Mouse (Mus musculus) inflammation-experienced regulatory T-cells (primary cell): ENCODE results near the gene Gm6526. TPM values are rescaled to one million over a fixed set of nuclear protein-coding genes. Genes with fewer than 3 reads are reported as not detected.

ENCODE experiments used
- polyA plus RNA-seq, 2 experiments: library from polyadenylated mRNA; unstranded; fragments of 100-300 nt; shearing (Covaris generic); gene quantifications; one replicate each; pipeline ENCODE4 v1.2.1; 2017

Gene Gm6526
- polyA plus RNA-seq = not detected

DNA sequence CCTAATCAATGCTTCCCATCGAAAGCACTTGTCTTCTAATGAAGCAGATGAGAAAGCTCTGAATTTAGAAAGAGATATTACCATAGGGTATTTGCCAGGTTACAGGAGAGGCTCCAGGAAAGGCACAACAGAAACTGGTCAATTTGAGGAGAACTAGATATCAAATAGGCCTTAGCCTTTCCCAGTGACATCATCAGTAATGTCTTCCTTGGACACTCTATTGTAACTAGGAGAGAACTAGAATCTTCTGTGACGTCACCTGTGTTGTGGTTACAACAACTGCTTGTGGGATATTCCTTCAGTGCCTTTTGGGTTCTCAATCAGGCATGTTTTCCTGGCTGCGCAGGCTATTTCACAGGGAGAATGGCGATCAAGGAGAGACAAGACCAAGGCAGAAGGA is at the start of gene Gm6526:
TSS of gene Gm6526 (plus strand) at position 301 of the 400 bp plus-strand sequence.

DNA sequence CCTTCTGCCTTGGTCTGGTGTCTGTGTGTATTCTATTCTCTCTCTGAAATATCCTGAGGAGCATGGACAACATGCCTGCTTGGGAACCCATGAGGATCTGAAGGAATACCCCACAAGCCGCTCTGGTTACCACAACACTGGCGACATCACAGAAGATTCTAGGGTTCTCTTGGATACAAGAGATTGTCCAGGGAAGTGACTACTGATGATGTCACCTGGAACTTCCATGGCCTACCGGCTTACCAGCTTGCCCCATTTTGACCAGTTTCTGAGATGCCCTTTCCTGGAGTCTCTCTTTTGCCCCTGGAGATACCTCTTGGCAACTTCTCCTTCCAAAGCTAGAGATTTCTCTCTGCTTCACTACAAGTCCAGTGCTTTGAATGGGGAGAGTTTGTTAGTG is 20.3 kb upstream of the Gm6526 start, which contains the start of gene Gm16506:
TSS of gene Gm16506 (minus strand) at position 101 of the 400 bp plus-strand sequence.

DNA sequence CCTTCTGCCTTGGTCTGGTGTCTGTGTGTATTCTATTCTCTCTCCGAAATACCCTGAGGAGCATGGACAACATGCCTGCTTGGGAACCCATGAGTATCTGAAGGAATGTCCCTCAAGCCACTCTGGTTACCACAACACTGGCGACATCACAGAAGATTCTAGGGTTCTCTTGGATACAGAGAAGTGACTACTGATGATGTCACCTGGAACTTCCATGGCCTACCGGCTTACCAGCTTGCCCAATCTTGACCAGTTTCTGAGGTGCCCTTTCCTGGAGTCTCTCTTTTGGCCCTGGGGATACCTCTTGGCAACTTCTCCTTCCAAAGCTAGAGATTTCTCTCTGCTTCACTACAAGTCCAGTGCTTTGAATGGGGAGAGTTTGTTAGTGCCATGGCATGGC is 37.0 kb downstream of the Gm6526 start, which contains the start of gene Gm8180:
TSS of gene Gm8180 (minus strand) at position 101 of the 400 bp plus-strand sequence.

Other genes with a start within 250 kb of the Gm6526 start
- gene Gm5799, start 204.3 kb upstream of the Gm6526 start, polyA plus RNA-seq = under 1 TPM in 1 of 2 experiments, not detected in 1; 0.43 TPM
- gene Gm17654, start 168.7 kb upstream of the Gm6526 start, polyA plus RNA-seq = under 1 TPM in 1 of 2 experiments, not detected in 1; 0.89 TPM
- not detected for gene Gm10375, start 139.9 kb upstream of the Gm6526 start, polyA plus RNA-seq
- gene Gm8165, start 70.7 kb upstream of the Gm6526 start, polyA plus RNA-seq = under 1 TPM in 1 of 2 experiments, not detected in 1; 0.51 TPM
- 10 to 100 TPM in 1 of 2 experiments, 1 to 10 TPM in 1; 1.7 to 11.6 TPM for gene Gm7324, start 50.0 kb upstream of the Gm6526 start, polyA plus RNA-seq
- gene Gm16506, start 20.4 kb upstream of the Gm6526 start, polyA plus RNA-seq = not detected
- gene Gm8180, start 36.9 kb downstream of the Gm6526 start, polyA plus RNA-seq = not detected
- not detected for gene Ear1, start 127.7 kb downstream of the Gm6526 start, polyA plus RNA-seq
- gene Ear10, start 175.7 kb downstream of the Gm6526 start, polyA plus RNA-seq = not detected
- gene Gm8113, start 177.5 kb downstream of the Gm6526 start, polyA plus RNA-seq = under 1 TPM; 0.12 to 0.33 TPM
- gene Ang5, start 209.2 kb downstream of the Gm6526 start, polyA plus RNA-seq = not detected